Mouse (Mus musculus) adrenal gland, postnatal 25 days (tissue): ENCODE data around the gene Akap13. TPM values are rescaled to one million over a fixed set of nuclear protein-coding genes. Genes with fewer than 3 reads are reported as not detected.

ENCODE experiments used
- DNase-seq: peaks from one replicate; pipeline ENCODE4 v3.0.0; 2021; ENCODE audit warnings: mixed read lengths
- total RNA-seq: library from RNA; stranded (reverse); gene quantifications from 2 replicates; pipeline ENCODE4 v1.2.3, GENCODE M21; 2021

Akap13 gene
- total RNA-seq, 1 experiment from 2014 or later: 56.7 TPM

DNA sequence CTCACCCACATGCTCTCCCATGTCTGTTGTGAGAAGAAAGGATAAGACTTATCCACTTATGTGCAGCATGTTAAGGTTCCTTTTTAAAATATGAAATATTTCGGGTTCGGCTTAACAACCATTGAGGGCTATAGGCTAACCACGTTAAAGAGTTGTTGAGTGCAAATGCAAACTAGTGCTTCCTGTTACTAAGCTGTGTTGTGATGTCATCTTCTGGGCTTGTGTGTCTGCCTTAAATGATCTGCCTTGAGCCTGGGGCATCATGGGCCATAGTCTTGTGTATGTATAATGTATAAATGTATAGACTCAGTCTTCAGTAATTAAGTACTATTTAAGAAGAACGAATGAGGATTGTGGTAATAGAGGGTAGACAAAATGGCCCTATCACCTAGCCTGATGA, 104.6 kb downstream of the Akap13 start:
- DNase-seq: no peak

DNA sequence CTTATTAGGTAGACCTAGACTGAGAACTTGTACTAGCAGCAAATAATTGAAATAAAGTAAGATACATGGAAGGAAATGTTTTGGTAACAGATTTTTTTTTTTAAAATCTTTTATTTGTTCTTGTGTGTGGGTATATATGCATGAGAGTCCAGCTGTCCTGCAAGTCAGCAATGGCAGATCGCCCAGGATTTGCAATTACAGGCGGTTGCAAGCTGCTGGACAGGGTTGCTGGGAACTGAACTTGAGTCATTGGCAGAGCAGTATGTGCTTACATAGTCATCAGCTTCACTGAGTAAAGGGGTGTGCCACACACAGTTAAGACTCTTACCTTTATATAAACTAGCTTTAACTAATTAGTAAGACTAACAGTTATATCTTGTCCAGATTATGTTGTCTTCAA, 105.2 kb downstream of the Akap13 start:
- DNase-seq: no peak

DNA sequence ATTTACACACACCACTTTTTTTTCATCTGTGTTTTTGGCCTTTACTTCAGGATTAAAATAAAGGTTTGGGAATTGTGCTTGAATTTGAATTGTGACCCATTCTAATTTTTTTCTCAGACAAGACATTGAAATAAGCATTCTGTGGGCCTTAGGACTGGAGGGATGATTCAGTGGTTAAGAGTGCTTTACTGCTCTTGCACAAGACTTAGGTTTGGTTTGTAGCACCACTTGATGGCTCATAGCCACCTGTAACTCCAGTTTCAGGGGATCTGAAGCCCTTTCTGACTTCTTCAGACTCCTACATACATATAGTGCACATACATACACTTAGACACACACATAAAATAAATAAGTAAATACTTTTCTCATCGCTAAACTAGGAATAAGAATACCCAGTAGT, 105.8 kb downstream of the Akap13 start:
- DNase-seq: no peak

DNA sequence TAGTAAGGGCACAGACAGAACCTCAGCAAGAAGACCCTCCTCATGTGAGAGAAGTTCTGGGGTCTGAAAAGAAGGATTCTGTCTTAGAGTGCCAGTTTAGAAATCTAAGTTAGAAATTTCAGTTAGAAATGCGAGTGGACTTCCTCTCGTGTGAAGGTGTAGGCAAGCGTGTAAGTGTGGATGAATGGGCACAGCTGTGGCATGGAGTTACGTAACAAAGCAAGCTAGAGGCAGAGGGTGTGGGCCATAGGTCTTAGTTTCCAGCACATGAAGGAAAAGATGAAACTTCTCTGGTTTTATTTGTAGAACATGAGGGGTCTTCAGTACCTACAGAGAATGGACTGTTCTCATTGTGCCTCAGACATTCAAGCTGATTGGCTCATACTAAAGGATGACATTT, 112.9 kb downstream of the Akap13 start:
- DNase-seq: no peak

DNA sequence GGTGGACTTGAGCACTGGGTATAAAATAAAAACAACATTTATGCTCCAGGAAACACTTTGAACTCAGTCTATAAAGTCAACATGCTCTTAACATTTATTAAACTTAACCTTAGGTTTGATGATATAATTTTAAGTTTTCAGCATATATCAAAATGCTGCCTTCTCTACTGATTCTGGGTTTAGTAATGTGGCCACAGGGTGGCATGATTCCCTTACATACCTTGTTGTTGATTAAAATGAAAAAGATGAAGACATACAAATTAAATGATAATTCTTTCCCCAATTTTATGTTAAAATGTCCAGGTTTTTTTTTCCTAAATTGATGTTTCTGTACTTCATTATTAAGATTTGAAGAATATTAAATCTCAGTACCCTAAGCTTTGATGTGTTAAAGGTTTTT, 113.5 kb downstream of the Akap13 start:
- no peak for DNase-seq

DNA sequence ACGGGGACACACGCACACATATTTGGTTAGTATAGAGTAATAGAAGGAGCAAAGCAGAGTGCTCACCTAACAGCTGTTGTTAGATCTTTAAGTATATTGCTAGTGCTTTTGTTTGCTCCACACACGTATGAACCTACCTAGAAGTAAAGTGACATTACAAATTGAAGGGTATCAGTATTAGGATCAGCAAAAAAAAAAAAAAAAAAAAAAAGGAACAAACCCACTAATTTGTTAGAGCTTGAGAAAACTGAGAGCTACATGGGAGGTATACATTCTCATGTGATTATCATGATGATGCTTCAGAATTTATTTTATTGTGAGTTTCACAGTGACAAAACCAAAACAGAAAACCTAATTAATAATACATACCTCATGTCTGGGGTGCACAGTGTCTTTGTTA, 114.9 kb downstream of the Akap13 start:
- no peak for DNase-seq

- no peak for DNase-seq
Measured at GRCm38 (mm10) chr7:75571078-75571477, 115.7 kb downstream of the Akap13 start.

- DNase-seq: no peak
Measured at GRCm38 (mm10) chr7:75572127-75572526, 116.8 kb downstream of the Akap13 start.

DNA sequence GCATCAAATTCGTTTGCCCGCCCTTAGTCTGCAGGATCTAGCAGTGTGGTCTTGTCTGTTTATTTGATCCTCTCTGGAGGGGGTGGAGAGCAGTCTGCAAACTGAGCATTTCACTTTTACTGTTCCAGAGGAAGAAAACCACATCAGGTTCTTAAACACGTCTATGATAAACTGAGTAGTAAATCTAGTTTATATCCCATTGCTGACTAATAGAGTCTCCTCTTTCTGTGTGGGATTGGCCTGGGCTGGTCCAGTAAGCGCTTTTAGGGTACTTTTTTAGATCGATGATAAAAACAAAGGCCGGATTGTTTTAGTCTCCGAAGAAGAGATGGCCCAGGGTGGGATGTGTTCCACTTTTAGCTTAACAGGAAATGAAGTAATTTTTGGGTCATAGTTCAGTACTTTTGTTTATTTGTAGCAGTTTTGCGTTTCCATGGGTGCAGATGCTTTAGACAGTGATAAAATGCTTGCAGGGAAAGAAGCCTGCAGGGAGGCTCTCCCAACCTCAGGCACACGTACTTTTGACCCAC, 119.9 kb downstream of the Akap13 start:
- no peak for DNase-seq

- DNase-seq: no peak
Measured at GRCm38 (mm10) chr7:75575800-75576585, 120.7 kb downstream of the Akap13 start.

DNA sequence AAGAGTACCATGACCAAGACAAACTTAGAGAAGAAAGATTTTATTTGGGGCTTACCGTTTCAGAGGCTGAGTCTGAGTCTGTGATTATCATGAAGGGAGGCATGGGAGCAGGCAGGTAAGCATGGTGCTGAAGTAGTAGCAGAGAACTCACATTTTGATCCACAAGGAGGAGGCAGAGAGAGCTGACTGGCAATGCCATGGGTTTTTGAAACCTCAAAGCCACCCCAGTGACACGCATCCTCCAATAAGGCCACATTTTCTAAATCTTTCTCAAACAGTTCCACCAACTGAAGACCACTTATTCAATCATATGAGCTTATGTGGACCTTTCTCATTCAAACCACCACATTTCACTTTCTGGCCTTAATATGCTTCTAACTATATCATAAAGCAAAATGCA, 121.5 kb downstream of the Akap13 start:
- no peak for DNase-seq

GRCm38 (mm10) chr7:75577353-75577752, 122.0 kb downstream of the Akap13 start:
- no peak for DNase-seq

DNA sequence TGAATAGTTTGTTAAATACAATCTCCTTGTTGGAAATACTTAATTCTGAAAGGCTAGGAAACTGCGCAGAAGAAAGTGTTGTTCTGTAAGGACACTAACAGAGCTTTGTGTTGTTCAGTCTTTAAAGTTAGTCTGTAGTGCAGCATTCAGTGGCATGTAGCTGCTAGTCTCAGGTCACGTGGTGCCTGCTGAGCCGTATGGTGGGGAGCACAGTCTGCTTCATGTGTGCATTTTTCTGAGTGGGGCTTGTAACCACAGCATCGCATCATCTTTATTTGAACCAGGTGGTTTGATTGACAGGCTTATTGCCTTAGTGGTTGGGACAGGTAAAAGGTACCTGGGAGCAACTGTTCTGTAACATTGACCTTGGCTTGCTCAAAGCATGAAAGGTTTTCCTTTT, 123.3 kb downstream of the Akap13 start:
- DNase-seq: no peak

GRCm38 (mm10) chr7:75582091-75582490, 126.8 kb downstream of the Akap13 start:
- no peak for DNase-seq

DNA sequence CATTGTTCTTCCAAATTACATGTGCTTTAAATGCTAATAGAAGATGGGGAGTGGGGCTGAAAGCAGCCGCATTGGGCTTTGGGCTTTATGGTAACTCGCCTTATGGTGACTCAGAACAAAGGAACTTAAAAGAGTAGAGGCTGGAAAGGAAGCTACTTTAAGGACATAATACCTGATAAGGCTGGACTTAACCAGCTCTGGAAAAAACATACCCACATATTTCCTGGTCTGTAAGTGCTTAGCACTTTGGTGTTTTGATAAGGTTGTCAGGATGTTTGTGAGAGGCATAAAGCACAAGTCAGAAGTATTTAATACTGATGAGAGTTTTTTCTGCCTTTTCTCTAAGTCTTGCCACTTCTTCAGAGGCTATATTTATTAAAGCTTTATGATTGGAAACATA, 128.8 kb downstream of the Akap13 start:
- no peak for DNase-seq

DNA sequence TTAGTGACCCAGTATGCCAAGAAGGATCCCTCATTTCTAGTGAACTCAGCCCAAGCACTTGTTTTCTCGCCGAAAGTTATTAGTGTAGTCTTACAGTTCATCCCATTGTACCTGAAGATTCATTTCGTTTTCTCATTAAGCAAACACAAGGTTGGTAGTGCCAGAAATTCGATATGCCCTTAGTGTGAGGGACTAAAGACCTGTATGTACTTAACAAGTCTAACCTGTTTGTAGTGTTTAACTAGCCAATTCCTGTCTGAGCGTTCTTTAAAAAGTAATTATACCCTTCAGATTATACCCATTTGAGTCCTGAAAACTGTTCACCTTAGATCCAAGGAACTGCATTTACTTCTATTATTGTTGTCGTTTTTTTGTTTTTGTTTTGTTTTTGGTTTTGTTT, 130.1 kb downstream of the Akap13 start:
- no peak for DNase-seq

- no peak for DNase-seq
Measured at GRCm38 (mm10) chr7:75586113-75586512, 130.8 kb downstream of the Akap13 start.

DNA sequence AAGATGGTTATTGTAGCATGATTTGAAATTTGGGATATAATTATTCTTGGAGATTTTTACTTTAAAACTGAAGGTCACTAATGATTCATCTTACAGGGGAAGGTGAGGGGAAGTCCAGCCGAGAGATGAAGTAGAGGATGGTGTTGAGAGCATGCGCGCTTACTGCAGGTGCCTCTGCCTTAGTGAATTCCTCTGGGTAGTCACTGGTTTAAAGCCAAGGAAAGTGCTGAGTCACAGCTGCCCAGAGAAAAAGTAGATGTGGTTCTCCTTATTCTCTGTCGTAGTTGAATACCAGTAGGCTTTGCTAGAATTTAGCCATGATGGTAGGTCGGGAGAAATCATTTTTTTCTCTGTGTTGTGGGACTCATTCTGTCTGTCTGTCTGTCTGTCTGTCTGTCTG, 132.4 kb downstream of the Akap13 start:
- DNase-seq: no peak

DNA sequence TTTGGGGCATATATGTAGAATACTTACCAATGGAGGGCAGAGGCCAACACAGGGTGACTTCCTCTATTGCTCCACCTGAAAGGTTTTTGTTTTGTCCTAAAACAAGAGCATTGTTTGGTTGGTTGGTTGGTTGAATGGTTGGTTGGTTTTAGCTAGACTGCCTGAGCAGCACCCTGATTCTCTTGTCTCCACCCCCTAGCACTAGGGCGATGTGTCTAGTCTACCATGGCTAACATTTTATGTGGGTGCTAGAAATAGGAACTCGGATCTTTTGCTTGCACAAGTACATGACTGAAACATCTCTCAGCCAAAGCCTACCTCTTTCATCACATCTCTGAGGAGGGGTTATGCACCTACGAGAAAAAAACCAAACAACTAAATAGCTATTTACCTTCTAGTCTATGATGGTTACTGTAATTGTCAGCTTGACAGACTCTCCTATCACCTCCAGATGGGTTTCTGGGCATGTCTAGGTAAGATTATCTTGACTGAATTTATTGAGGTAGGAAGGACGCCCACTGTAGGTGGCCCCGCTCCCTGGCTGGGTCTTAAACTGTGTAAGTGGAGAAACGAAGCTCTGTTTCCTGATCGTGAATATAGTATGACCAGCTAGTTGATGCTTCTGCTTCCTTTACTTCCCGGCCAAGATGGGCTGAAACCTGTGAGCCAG, 134.1 kb downstream of the Akap13 start:
- no peak for DNase-seq

DNA sequence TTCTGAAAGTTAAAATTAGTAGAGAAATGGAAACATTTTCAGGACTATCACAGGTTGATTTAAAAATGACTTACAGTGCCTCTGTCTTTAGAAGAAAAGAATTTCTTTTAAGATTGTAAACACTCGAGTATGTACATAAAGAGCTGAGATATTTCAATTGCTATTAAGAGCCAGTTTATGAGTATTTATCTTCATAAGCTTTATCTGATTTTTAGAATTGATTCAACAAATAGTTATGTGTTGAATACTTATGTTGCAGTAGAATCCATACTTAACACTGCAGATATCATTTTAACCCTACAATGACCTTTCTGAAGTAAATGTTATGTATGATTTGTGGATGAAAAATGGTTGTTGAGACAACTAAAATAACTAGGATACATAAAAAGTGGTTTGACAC, 136.6 kb downstream of the Akap13 start:
- no peak for DNase-seq

DNA sequence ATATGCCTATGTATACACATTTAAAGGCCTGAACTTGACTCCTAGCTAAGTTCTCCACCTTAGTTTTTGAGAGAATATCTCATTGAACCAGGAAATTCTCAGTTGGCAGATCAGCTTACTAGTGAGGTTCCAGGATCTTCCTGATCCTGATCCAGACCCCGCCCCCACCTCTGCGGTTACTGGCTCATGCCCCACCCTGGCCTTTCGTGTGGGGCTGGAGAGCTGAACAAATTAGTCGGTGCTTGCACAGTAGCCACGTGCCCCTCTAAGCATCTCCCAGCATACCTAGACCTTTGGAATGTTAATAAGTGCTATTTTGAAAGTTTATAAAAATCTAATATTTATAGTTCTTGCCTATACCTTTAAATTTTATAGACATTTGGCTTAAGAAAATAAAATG, 139.5 kb downstream of the Akap13 start:
- DNase-seq: no peak

- DNase-seq: no peak
Measured at GRCm38 (mm10) chr7:75595268-75595667, 139.9 kb downstream of the Akap13 start.

- DNase-seq: no peak
Measured at GRCm38 (mm10) chr7:75596058-75596748, 140.9 kb downstream of the Akap13 start.
